Mouse (Mus musculus) small intestine, adult 2 months (tissue): Measurements from ENCODE around the gene Slc24a3.

Source experiments
- CTCF ChIP-seq: fragments of 200-500 bp; IDR thresholded peaks from 2 replicates; pipeline ENCODE4 v1.5.1; 2012; ENCODE audit warnings: low read depth, mild to moderate bottlenecking, control low read depth, inconsistent platforms, low read length, moderate library complexity, mixed read lengths; ENCODE audit not compliant: insufficient replicate concordance, insufficient read length; ENCODE audit errors: extremely low read depth
- POLR2A ChIP-seq: fragments of 200-500 bp; IDR thresholded peaks from 2 replicates; pipeline ENCODE4 v1.6.1; 2012; ENCODE audit warnings: low read depth, mild to moderate bottlenecking, control low read depth, inconsistent platforms, low read length, moderate library complexity

DNA sequence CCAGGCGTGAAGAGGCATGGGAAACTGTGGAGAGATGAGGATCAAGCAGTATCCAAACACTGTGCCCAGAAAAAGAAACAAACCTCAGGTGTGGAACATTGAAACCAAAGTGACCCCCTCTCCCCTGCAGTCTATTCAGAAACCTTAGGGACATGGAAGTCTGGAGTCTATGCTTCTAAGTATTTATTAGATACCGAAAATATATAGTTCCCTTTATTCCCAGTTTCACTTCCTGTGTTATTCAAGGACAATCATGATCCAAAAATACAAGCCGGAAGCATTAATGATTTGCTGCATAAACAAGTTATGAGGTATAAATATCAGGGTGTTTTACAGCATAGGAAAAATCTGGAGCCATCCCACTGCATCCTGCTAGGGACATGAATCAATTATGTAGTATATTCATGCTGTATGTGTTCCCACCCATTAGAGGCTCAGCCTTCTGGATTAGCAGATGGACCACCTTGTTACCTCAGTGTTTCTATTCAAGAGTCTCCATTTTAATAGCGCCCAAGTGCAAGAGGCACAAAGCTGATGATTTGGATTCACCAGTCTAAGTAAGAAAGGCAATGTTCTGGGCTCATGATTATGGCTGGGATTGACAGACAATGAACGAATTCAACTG lies 301.3 kb downstream of the Slc24a3 start:
- TF ChIP-seq CTCF (no peak), POLR2A (no peak)
